Mouse (Mus musculus) forebrain, embryonic 16.5 days (tissue): ENCODE measurements around the gene Ankfn1. TPM values are rescaled to one million over a fixed set of nuclear protein-coding genes. Genes with fewer than 3 reads are reported as not detected.

ENCODE experiments used
- ATAC-seq: fragments of 200-750 bp; cut with Nextera tagmentation; 2 replicates; pipeline ENCODE4 v1.8.0; 2017; ENCODE audit warnings: mild to moderate bottlenecking, moderate library complexity
- H3K27ac ChIP-seq: fragments of 300-500 bp; sonication (generic); 2 replicates; pipeline ENCODE4 v1.5.1; 2014; ENCODE audit warnings: low read length, control low read depth
- H3K27me3 ChIP-seq: fragments of 300-500 bp; sonication (generic); replicated peaks from 2 replicates; pipeline ENCODE4 v1.6.1; 2014; ENCODE audit warnings: low read length; ENCODE audit not compliant: control insufficient read depth, insufficient read depth
- H3K36me3 ChIP-seq: fragments of 300-500 bp; sonication (generic); 2 replicates; pipeline ENCODE4 v1.6.1; 2014; ENCODE audit not compliant: control insufficient read depth, insufficient read depth
- H3K4me1 ChIP-seq: fragments of 300-500 bp; sonication (generic); replicated peaks from 2 replicates; pipeline ENCODE4 v1.6.1; 2014; ENCODE audit warnings: low read length; ENCODE audit not compliant: control insufficient read depth, insufficient read depth
- H3K4me2 ChIP-seq: fragments of 300-500 bp; sonication (generic); 2 replicates; pipeline ENCODE4 v1.6.1; 2014; ENCODE audit warnings: mild to moderate bottlenecking, low read length, control low read depth
- H3K4me3 ChIP-seq: fragments of 300-500 bp; sonication (generic); replicated peaks from 2 replicates; pipeline ENCODE4 v1.5.1; 2014; ENCODE audit warnings: mild to moderate bottlenecking, low read length, control low read depth
- H3K9ac ChIP-seq: fragments of 300-500 bp; sonication (generic); replicated peaks from 2 replicates; pipeline ENCODE4 v1.6.1; 2014; ENCODE audit warnings: low read depth, low read length, control low read depth
- H3K9me3 ChIP-seq: fragments of 300-500 bp; sonication (generic); 2 replicates; pipeline ENCODE4 v1.6.1; 2016; ENCODE audit warnings: low read length; ENCODE audit not compliant: control insufficient read depth
- WGBS: fragments of 180-500 bp; shearing (Covaris S2); extraction: QIAGEN DNeasy Blood & Tissue Kit; methylation state at CpG from one replicate; pipeline ENCODE4 v1.1.7; 2014; 5-methylcytosine and 5-hydroxymethylcytosine counted together
- polyA plus RNA-seq: library from polyadenylated mRNA; unstranded; fragments of >200 nt; fragmentation: Nextera tagmentation; extraction: Ambion mirVana; gene quantifications from 2 replicates; pipeline ENCODE4 v1.2.1, GENCODE M21; 2015

Ankfn1 gene
- polyA plus RNA-seq, 1 experiment from 2014 or later: 5.2 TPM

GRCm38 (mm10) chr11:89708526-89708925 lies 68.9 kb downstream of the Ankfn1 start:
- no peaks in the 10 kb centered on the region for H3K9me3 ChIP-seq
- H3K9ac ChIP-seq: no peak overlapping the region
- H3K4me2 ChIP-seq: no peak overlapping the region
- 91% methylated on average over 7 of the region's 7 CpGs for WGBS
- no peak overlapping the region for H3K27ac ChIP-seq
- no peak overlapping the region for H3K4me3 ChIP-seq
- H3K36me3 ChIP-seq: no peaks in the 10 kb centered on the region
- no peak for ATAC-seq
- no peaks in the 10 kb centered on the region for H3K27me3 ChIP-seq
- H3K4me1 ChIP-seq: no peaks in the 10 kb centered on the region

GRCm38 (mm10) chr11:89696431-89697403 lies 80.7 kb downstream of the Ankfn1 start:
- ATAC-seq: peak; percentile 92
- WGBS: 11% methylated on average over 18 of the region's 18 CpGs
- H3K9ac ChIP-seq: peak overlapping the region; percentile 36
- peak overlapping the region; percentile 61 for H3K4me2 ChIP-seq
- H3K4me1 ChIP-seq: peaks cover 11% of the 10 kb centered on the region
- peak overlapping the region; percentile 41 for H3K4me3 ChIP-seq
- H3K27ac ChIP-seq: no peak overlapping the region
- H3K27me3 ChIP-seq: no peaks in the 10 kb centered on the region
- H3K9me3 ChIP-seq: no peaks in the 10 kb centered on the region
- H3K36me3 ChIP-seq: no peaks in the 10 kb centered on the region

- H3K27me3 ChIP-seq: no peaks in the 10 kb centered on the region
- no peaks in the 10 kb centered on the region for H3K36me3 ChIP-seq
- H3K4me3 ChIP-seq: no peak overlapping the region
- no peak overlapping the region for H3K9ac ChIP-seq
- no peaks in the 10 kb centered on the region for H3K9me3 ChIP-seq
- no peak overlapping the region for H3K27ac ChIP-seq
- ATAC-seq: no peak
- no peak overlapping the region for H3K4me2 ChIP-seq
- 83% methylated on average over 4 of the region's 4 CpGs for WGBS
- peaks cover 11% of the 10 kb centered on the region for H3K4me1 ChIP-seq
Measured at GRCm38 (mm10) chr11:89693686-89694085, 83.8 kb downstream of the Ankfn1 start.

- Histone ChIP-seq H3K27ac (no peak overlapping the region), H3K9me3 (no peaks in the 10 kb centered on the region), H3K36me3 (no peaks in the 10 kb centered on the region), H3K4me2 (no peak overlapping the region), H3K9ac (no peak overlapping the region), H3K27me3 (no peaks in the 10 kb centered on the region), H3K4me3 (no peak overlapping the region), H3K4me1 (no peaks in the 10 kb centered on the region)
- 83% methylated on average over 2 of the region's 2 CpGs for WGBS
- ATAC-seq: no peak
Measured at GRCm38 (mm10) chr11:89676922-89677321, 100.5 kb downstream of the Ankfn1 start.

- H3K9me3 ChIP-seq: no peaks in the 10 kb centered on the region
- no peak overlapping the region for H3K4me2 ChIP-seq
- no peak overlapping the region for H3K4me3 ChIP-seq
- no peak overlapping the region for H3K27ac ChIP-seq
- 0% methylated on average over 1 of the region's 1 CpGs for WGBS
- no peaks in the 10 kb centered on the region for H3K4me1 ChIP-seq
- H3K27me3 ChIP-seq: no peaks in the 10 kb centered on the region
- no peak for ATAC-seq
- H3K36me3 ChIP-seq: no peaks in the 10 kb centered on the region
- no peak overlapping the region for H3K9ac ChIP-seq
Measured at GRCm38 (mm10) chr11:89673916-89674507, 103.4 kb downstream of the Ankfn1 start.

- H3K4me3 ChIP-seq: no peak overlapping the region
- ATAC-seq: no peak
- H3K27me3 ChIP-seq: no peaks in the 10 kb centered on the region
- 46% methylated on average over 3 of the region's 3 CpGs for WGBS
- H3K4me2 ChIP-seq: no peak overlapping the region
- H3K9me3 ChIP-seq: no peaks in the 10 kb centered on the region
- no peaks in the 10 kb centered on the region for H3K36me3 ChIP-seq
- H3K9ac ChIP-seq: no peak overlapping the region
- H3K4me1 ChIP-seq: no peaks in the 10 kb centered on the region
- no peak overlapping the region for H3K27ac ChIP-seq
Measured at GRCm38 (mm10) chr11:89672510-89673085, 104.9 kb downstream of the Ankfn1 start.

GRCm38 (mm10) chr11:89665170-89665880 lies 112.1 kb downstream of the Ankfn1 start:
- Histone ChIP-seq H3K4me2 (no peak overlapping the region), H3K27ac (no peak overlapping the region)

GRCm38 (mm10) chr11:89659048-89659447 lies 118.4 kb downstream of the Ankfn1 start:
- H3K4me1 ChIP-seq: no peaks in the 10 kb centered on the region
- no peak overlapping the region for H3K27ac ChIP-seq
- WGBS: 88% methylated on average over 3 of the region's 3 CpGs

More at GRCm38 (mm10) chr11:89665170-89665880, 112.1 kb downstream of the Ankfn1 start:
- H3K9ac ChIP-seq: no peak overlapping the region
- no peak overlapping the region for H3K4me3 ChIP-seq
- no peak for ATAC-seq
- H3K36me3 ChIP-seq: no peaks in the 10 kb centered on the region
- H3K4me1 ChIP-seq: no peaks in the 10 kb centered on the region
- no peaks in the 10 kb centered on the region for H3K9me3 ChIP-seq
- 34% methylated on average over 14 of the region's 14 CpGs for WGBS
- H3K27me3 ChIP-seq: no peaks in the 10 kb centered on the region

GRCm38 (mm10) chr11:89656556-89656955 lies 120.9 kb downstream of the Ankfn1 start:
- no peak for ATAC-seq
- Histone ChIP-seq H3K4me1 (no peaks in the 10 kb centered on the region), H3K4me2 (no peak overlapping the region), H3K9me3 (no peaks in the 10 kb centered on the region), H3K36me3 (no peaks in the 10 kb centered on the region), H3K27ac (no peak overlapping the region), H3K27me3 (no peaks in the 10 kb centered on the region), H3K9ac (no peak overlapping the region), H3K4me3 (no peak overlapping the region)

More at GRCm38 (mm10) chr11:89659048-89659447, 118.4 kb downstream of the Ankfn1 start:
- no peak for ATAC-seq
- no peaks in the 10 kb centered on the region for H3K27me3 ChIP-seq
- H3K9ac ChIP-seq: no peak overlapping the region
- no peaks in the 10 kb centered on the region for H3K36me3 ChIP-seq
- H3K4me2 ChIP-seq: no peak overlapping the region
- H3K9me3 ChIP-seq: no peaks in the 10 kb centered on the region
- H3K4me3 ChIP-seq: no peak overlapping the region
